Mouse (Mus musculus) testis, adult 2 months (tissue): ENCODE results near the gene Gnl2.

Experiments
- CTCF ChIP-seq: fragments of 200-500 bp; IDR thresholded peaks from 2 replicates; pipeline ENCODE4 v1.5.1; 2012; ENCODE audit warnings: low read depth, mild to moderate bottlenecking, inconsistent platforms, low read length, moderate library complexity; ENCODE audit not compliant: control insufficient read depth, insufficient read depth, insufficient replicate concordance
- POLR2A ChIP-seq: fragments of 200-500 bp; IDR thresholded peaks from 2 replicates; pipeline ENCODE4 v1.6.1; 2012; ENCODE audit warnings: low read depth, mild to moderate bottlenecking, inconsistent platforms, low read length, moderate library complexity; ENCODE audit not compliant: control insufficient read depth

DNA sequence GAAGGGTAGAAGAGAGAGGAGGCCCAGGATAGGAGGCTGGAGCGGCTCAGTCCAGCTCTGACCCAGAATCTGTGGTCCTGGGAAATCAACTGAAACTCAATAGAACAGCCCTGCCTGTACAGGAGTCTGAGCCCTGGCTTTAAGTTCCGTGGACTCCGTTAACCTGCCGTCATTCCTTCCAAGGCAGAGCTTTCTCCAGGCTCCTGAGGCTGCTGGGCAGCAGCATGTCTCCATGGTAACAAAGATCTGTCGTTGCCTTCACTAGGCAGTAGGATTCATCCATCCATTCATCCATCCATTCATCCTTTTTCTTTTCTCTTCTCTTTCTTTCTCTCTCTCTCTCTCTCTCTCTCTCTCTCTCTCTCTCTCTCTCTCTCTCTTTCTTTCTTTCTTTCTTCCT is 45.7 kb upstream of the Gnl2 start:
- TF ChIP-seq CTCF (no peak), POLR2A (no peak)
